ENCODE assay signal across 13 mouse cellular contexts in the genomic region with DNA sequence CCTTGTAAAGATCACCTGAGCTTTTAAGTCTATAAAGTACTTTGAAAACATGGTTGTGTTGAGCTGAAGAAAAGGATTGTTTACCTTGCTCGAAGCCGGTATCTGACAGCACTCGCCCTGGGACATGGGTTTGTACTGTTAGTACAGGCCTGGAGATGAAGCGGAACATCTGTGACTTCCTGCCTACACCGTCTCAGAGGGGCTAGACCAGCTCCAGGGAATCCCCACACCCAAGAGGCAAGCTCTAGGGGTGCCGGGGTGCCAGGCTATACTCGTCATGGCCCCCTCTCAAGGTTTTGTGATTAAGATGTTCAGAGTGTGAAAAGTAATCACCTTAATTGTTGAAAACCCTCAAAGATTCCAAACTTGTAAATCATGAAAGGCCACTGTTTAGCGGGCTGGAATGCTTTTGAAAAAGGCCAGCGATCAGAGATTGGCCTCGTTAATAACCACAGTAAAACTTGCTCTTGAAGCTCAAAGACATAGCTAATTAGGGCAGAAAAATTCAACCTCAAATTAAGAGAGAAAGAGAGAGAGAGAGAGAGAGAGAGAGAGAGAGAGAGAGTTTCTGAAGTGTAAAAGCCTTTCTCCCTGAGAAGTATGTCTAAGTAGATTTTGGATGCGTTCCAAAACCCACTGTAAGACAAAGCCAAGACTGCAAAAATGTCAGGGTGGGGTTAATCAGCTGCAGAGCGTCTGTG.
DNase-seq lines count a peak whose midpoint lies in the region; ATAC-seq and TF ChIP-seq lines count a peak whose summit lies in the region.
"Had no signal": no experiment of that assay in that cellular context is flagged by ENCODE, and none has a peak within 500 bp of the region (broad histone marks: within the 10 kb centered on the region; RNA-seq: fewer than 3 reads in every experiment).

No protein-coding gene starts in this region.

- peak; percentile 21 for DNase-seq in heart, postnatal 0 days (ENCODE audit: low spot score)
- no peak for DNase-seq in heart, adult 18-20 months
- peak; percentile 74 for DNase-seq in midbrain, postnatal 0 days (ENCODE audit: low spot score)
- DNase-seq in thymus, postnatal 14 days: no peak
- no peak for DNase-seq in layer of hippocampus, postnatal 14 days (ENCODE audit: low spot score in 2 of 2)
- DNase-seq: B cell, adult 2 months; heart, adult 2 months; kidney, adult 9 months; left cerebral cortex, postnatal 4 days; thymus, adult 18-20 months had no signal

- TF ChIP-seq CTCF in heart, postnatal 0 days (IDR thresholded peaks at IDR 0.05; ENCODE audit: low read depth): no peak
- TF ChIP-seq CTCF in midbrain, postnatal 0 days (IDR thresholded peaks at IDR 0.05): no peak

- H3K9me3 ChIP-seq in heart, postnatal 0 days (replicated peaks; ENCODE audit: control insufficient read depth, low read length): no peaks in the 10 kb centered on the region
- H3K9me3 ChIP-seq in midbrain, embryonic 13.5 days: no peaks in the 10 kb centered on the region
- H3K9me3 ChIP-seq in midbrain, embryonic 16.5 days (replicated peaks; ENCODE audit: control insufficient read depth, low read length, poor library complexity, severe bottlenecking): no peaks in the 10 kb centered on the region
- H3K9me3 ChIP-seq in forebrain, embryonic 13.5 days (replicated peaks): 0 out of 2 replicates have a peak, but pooled peaks cover 3% of the 10 kb centered on the region
- H3K9me3 ChIP-seq in midbrain, postnatal 0 days (ENCODE audit: low read length): no peaks in the 10 kb centered on the region

- peaks cover 10% of the 10 kb centered on the region; the same call in 1 of the 2 replicates for H3K4me1 ChIP-seq in heart, postnatal 0 days (ENCODE audit: control insufficient read depth, insufficient read depth)
- peaks cover 13% of the 10 kb centered on the region for H3K4me1 ChIP-seq in midbrain, embryonic 13.5 days (replicated peaks)
- peaks cover 9% of the 10 kb centered on the region for H3K4me1 ChIP-seq in midbrain, embryonic 16.5 days (ENCODE audit: control insufficient read depth, insufficient read depth, low read length)
- H3K4me1 ChIP-seq in forebrain, embryonic 13.5 days: peaks cover 23% of the 10 kb centered on the region
- H3K4me1 ChIP-seq in midbrain, postnatal 0 days (ENCODE audit: insufficient read depth, low read length): peaks cover 13% of the 10 kb centered on the region; the same call in 1 of the 2 replicates

- WGBS in heart, postnatal 0 days: 46% methylated on average over 12 of the region's 12 CpGs
- WGBS in midbrain, embryonic 13.5 days: 35% methylated on average over 12 of the region's 12 CpGs
- WGBS in midbrain, embryonic 16.5 days: 30% methylated on average over 12 of the region's 12 CpGs
- 12% methylated on average over 12 of the region's 12 CpGs for WGBS in forebrain, embryonic 13.5 days
- WGBS in midbrain, postnatal 0 days: 28% methylated on average over 12 of the region's 12 CpGs

- no peak for ATAC-seq in heart, postnatal 0 days (ENCODE audit: insufficient read depth, low read depth)
- ATAC-seq in midbrain, embryonic 13.5 days: 0 out of 2 replicates have a peak, but pooled peaks have one; percentile 55
- ATAC-seq in midbrain, embryonic 16.5 days: no peak
- peak; percentile 86 for ATAC-seq in forebrain, embryonic 13.5 days
- ATAC-seq in midbrain, postnatal 0 days (ENCODE audit: low FRiP score): no peak

- H3K4me3 ChIP-seq in heart, postnatal 0 days (ENCODE audit: low read depth, low read length): no peak overlapping the region
- no peak overlapping the region for H3K4me3 ChIP-seq in midbrain, embryonic 13.5 days (replicated peaks)
- H3K4me3 ChIP-seq in midbrain, embryonic 16.5 days (ENCODE audit: low read depth, low read length): no peak overlapping the region
- no peak overlapping the region for H3K4me3 ChIP-seq in forebrain, embryonic 13.5 days
- H3K4me3 ChIP-seq in midbrain, postnatal 0 days (ENCODE audit: low read depth, low read length): no peak overlapping the region
- H3K4me3 ChIP-seq: heart, adult 2 months had no signal

- no peak overlapping the region for H3K4me2 ChIP-seq in heart, postnatal 0 days (ENCODE audit: low read depth, low read length)
- H3K4me2 ChIP-seq in midbrain, embryonic 13.5 days (replicated peaks): no peak overlapping the region
- no peak overlapping the region for H3K4me2 ChIP-seq in midbrain, embryonic 16.5 days (ENCODE audit: low read length)
- peak overlapping the region; percentile 23; the same call in 1 of the 2 replicates for H3K4me2 ChIP-seq in forebrain, embryonic 13.5 days
- no peak overlapping the region for H3K4me2 ChIP-seq in midbrain, postnatal 0 days (ENCODE audit: low read depth, low read length, poor library complexity, severe bottlenecking)

- no peak overlapping the region for H3K9ac ChIP-seq in heart, postnatal 0 days (replicated peaks; ENCODE audit: low read depth, low read length)
- no peak overlapping the region for H3K9ac ChIP-seq in midbrain, embryonic 13.5 days (replicated peaks)
- no peak overlapping the region for H3K9ac ChIP-seq in midbrain, embryonic 16.5 days (ENCODE audit: low read depth, low read length)
- H3K9ac ChIP-seq in forebrain, embryonic 13.5 days: no peak overlapping the region
- H3K9ac ChIP-seq in midbrain, postnatal 0 days (replicated peaks; ENCODE audit: low read length, poor library complexity, severe bottlenecking): no peak overlapping the region

- no peak for TF ChIP-seq EP300 in heart, postnatal 0 days (IDR thresholded peaks at IDR 0.05; ENCODE audit: low read depth)

- no peaks in the 10 kb centered on the region for H3K27me3 ChIP-seq in heart, postnatal 0 days (ENCODE audit: control insufficient read depth, insufficient read depth, low read length)
- no peaks in the 10 kb centered on the region for H3K27me3 ChIP-seq in midbrain, embryonic 13.5 days
- no peaks in the 10 kb centered on the region for H3K27me3 ChIP-seq in midbrain, embryonic 16.5 days (ENCODE audit: control insufficient read depth, insufficient read depth, low read depth, low read length)
- H3K27me3 ChIP-seq in forebrain, embryonic 13.5 days: no peaks in the 10 kb centered on the region
- no peaks in the 10 kb centered on the region for H3K27me3 ChIP-seq in midbrain, postnatal 0 days (ENCODE audit: insufficient read depth, low read length)

- no peak overlapping the region for H3K27ac ChIP-seq in heart, postnatal 0 days (ENCODE audit: low read depth)
- peak overlapping the region; percentile 40; the same call in 1 of the 2 replicates for H3K27ac ChIP-seq in midbrain, embryonic 13.5 days
- H3K27ac ChIP-seq in midbrain, embryonic 16.5 days (ENCODE audit: low read length): no peak overlapping the region
- peak overlapping the region; percentile 80 for H3K27ac ChIP-seq in forebrain, embryonic 13.5 days
- H3K27ac ChIP-seq in midbrain, postnatal 0 days (ENCODE audit: low read depth, low read length): no peak overlapping the region
- H3K27ac ChIP-seq: heart, adult 2 months had no signal

- H3K36me3 ChIP-seq in heart, postnatal 0 days (replicated peaks; ENCODE audit: control insufficient read depth, insufficient read depth, low read length): no peaks in the 10 kb centered on the region
- H3K36me3 ChIP-seq in midbrain, embryonic 13.5 days: no peaks in the 10 kb centered on the region
- H3K36me3 ChIP-seq in midbrain, embryonic 16.5 days (ENCODE audit: control insufficient read depth, insufficient read depth, low read length): no peaks in the 10 kb centered on the region
- no peaks in the 10 kb centered on the region for H3K36me3 ChIP-seq in forebrain, embryonic 13.5 days (ENCODE audit: poor library complexity, severe bottlenecking)
- no peaks in the 10 kb centered on the region for H3K36me3 ChIP-seq in midbrain, postnatal 0 days (ENCODE audit: insufficient read depth, low read length)

Comparison
In these comparisons a context has a peak if more than half of its experiments do, and no peak if none do; other contexts are left out.
1. ATAC-seq: peak in midbrain, embryonic 13.5 days (single experiment) and forebrain, embryonic 13.5 days (single experiment); none in heart, postnatal 0 days (single experiment), midbrain, embryonic 16.5 days (single experiment) and midbrain, postnatal 0 days (single experiment).
2. DNase-seq: peak in heart, postnatal 0 days (single experiment) and midbrain, postnatal 0 days (single experiment); none in heart, adult 18-20 months (0 of 2), thymus, postnatal 14 days (single experiment) and layer of hippocampus, postnatal 14 days (0 of 2).
3. H3K27ac ChIP-seq: peak in midbrain, embryonic 13.5 days (single experiment) and forebrain, embryonic 13.5 days (single experiment); none in heart, postnatal 0 days (single experiment), midbrain, embryonic 16.5 days (single experiment) and midbrain, postnatal 0 days (single experiment).